Mouse (Mus musculus): ENCODE data around the gene Kiss1r. TPM values are rescaled to one million over a fixed set of nuclear protein-coding genes. Genes with fewer than 3 reads are reported as not detected.

The Kiss1r gene
- polyA plus RNA-seq, 1 experiment = 5.9 TPM

DNA sequence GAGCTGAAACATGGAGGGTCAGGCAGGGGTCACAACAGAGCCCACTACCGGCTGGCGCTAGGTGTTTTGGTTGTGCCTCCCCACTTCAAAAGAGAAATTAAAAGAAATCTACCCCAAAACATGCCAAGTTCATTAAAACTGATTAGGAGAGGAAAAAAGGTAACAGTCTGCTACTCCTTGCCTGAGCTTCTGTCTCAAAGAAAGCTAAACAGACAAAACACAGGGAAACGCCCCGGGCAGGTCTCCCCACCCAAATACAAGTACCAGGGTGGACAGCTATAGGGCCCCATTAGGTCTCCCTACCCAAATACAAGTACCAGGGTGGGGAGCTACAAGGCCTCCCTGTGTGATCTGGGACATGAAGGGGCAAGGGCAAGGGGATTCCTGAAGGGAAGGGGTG is 6.2 kb upstream of the Kiss1r start, which contains the start of gene Gm26602:
Gm26602 (plus strand) TSS at position 301 of the 400 bp plus-strand sequence.
- Histone ChIP-seq H3K4me1 (ENCODE audit: control insufficient read depth, insufficient read depth, insufficient read length, low read length) (peaks cover 11% of the 10 kb centered on the region), H3K36me3 (ENCODE audit: control insufficient read depth, insufficient read depth, low read length) (peaks cover 8% of the 10 kb centered on the region), H3K27ac (ENCODE audit: insufficient read depth, low read depth, low read length) (no peak within 1 kb of the TSS), H3K4me3 (ENCODE audit: low read depth, low read length) (no peak within 1 kb of the TSS), H3K27me3 (ENCODE audit: control insufficient read depth, insufficient read depth, low read length) (no peaks in the 10 kb centered on the region)
- TF ChIP-seq POLR2A (IDR thresholded peaks at IDR 0.05; ENCODE audit: low read depth, low read length) = no peak
- no peak for TF ChIP-seq CTCF (IDR thresholded peaks at IDR 0.05; ENCODE audit: extremely low read depth, insufficient read length, insufficient replicate concordance, low read depth, low read length)
- 98% methylated on average over 4 of the region's 4 CpGs for WGBS

GRCm38 (mm10) chr10:79912412-79912811 is 4.4 kb upstream of the Kiss1r start:
- 78% methylated on average over 20 of the region's 20 CpGs for WGBS
- Histone ChIP-seq H3K27ac (ENCODE audit: insufficient read depth, low read depth, low read length) (no peak overlapping the region), H3K4me1 (ENCODE audit: control insufficient read depth, insufficient read depth, insufficient read length, low read length) (peaks cover 17% of the 10 kb centered on the region), H3K27me3 (ENCODE audit: control insufficient read depth, insufficient read depth, low read length) (no peaks in the 10 kb centered on the region), H3K36me3 (ENCODE audit: control insufficient read depth, insufficient read depth, low read length) (peaks cover 6% of the 10 kb centered on the region; the same call in 1 of the 2 replicates), H3K4me3 (ENCODE audit: low read depth, low read length) (no peak overlapping the region)
- no peak for TF ChIP-seq POLR2A (IDR thresholded peaks at IDR 0.05; ENCODE audit: low read depth, low read length)
- TF ChIP-seq CTCF (IDR thresholded peaks at IDR 0.05; ENCODE audit: extremely low read depth, insufficient read length, insufficient replicate concordance, low read depth, low read length) = no peak

- TF ChIP-seq CTCF (IDR thresholded peaks at IDR 0.05; ENCODE audit: extremely low read depth, insufficient read length, insufficient replicate concordance, low read depth, low read length) (no peak), POLR2A (IDR thresholded peaks at IDR 0.05; ENCODE audit: low read depth, low read length) (no peak)
- H3K27me3 ChIP-seq (ENCODE audit: control insufficient read depth, insufficient read depth, low read length) = no peaks in the 10 kb centered on the region
- 0 out of 2 replicates have a peak overlapping the region, but pooled peaks have one; percentile 21 for H3K27ac ChIP-seq (ENCODE audit: insufficient read depth, low read depth, low read length)
- H3K4me3 ChIP-seq (ENCODE audit: low read depth, low read length) = no peak overlapping the region
- H3K36me3 ChIP-seq (ENCODE audit: control insufficient read depth, insufficient read depth, low read length) = peaks cover 6% of the 10 kb centered on the region; the same call in 1 of the 2 replicates
- WGBS = 67% methylated on average over 11 of the region's 11 CpGs
- peaks cover 20% of the 10 kb centered on the region for H3K4me1 ChIP-seq (ENCODE audit: control insufficient read depth, insufficient read depth, insufficient read length, low read length)
These were observed 2.4 kb upstream of the Kiss1r start for GRCm38 (mm10) chr10:79914131-79914947.

GRCm38 (mm10) chr10:79914948-79915596 is 1.7 kb upstream of the Kiss1r start:
- WGBS = 20% methylated on average over 7 of the region's 7 CpGs
- peaks cover 21% of the 10 kb centered on the region for H3K4me1 ChIP-seq (ENCODE audit: control insufficient read depth, insufficient read depth, insufficient read length, low read length)
- peaks cover 6% of the 10 kb centered on the region; the same call in 1 of the 2 replicates for H3K36me3 ChIP-seq (ENCODE audit: control insufficient read depth, insufficient read depth, low read length)
- H3K27ac ChIP-seq (ENCODE audit: insufficient read depth, low read depth, low read length) = 0 out of 2 replicates have a peak overlapping the region, but pooled peaks have one; percentile 34
- TF ChIP-seq CTCF (IDR thresholded peaks at IDR 0.05; ENCODE audit: extremely low read depth, insufficient read length, insufficient replicate concordance, low read depth, low read length) (no peak), POLR2A (IDR thresholded peaks at IDR 0.05; ENCODE audit: low read depth, low read length) (no peak)
- no peak overlapping the region for H3K4me3 ChIP-seq (ENCODE audit: low read depth, low read length)
- no peaks in the 10 kb centered on the region for H3K27me3 ChIP-seq (ENCODE audit: control insufficient read depth, insufficient read depth, low read length)

DNA sequence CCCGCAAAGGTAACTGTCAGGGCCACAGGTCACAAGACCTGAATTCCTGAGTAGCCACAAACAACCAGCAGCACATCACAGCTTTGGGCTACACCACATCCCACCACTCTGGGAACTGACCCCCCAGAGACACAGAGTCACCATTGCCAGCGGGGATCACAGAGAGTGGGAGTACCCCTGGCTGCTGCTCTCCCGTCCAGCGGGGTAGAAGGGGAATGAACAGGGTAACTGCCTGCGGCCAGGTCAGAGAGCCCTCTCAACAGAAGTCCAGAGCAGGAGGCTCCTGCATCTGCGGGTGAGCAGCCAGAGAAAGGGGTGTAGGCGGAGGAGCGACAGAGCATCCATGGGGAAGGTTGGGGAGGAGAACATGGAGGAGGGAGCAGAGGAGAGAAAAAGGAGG is 690 bp upstream of the Kiss1r start:
- H3K27me3 ChIP-seq (ENCODE audit: control insufficient read depth, insufficient read depth, low read length) = peaks cover 4% of the 10 kb centered on the region; the same call in 1 of the 2 replicates
- H3K36me3 ChIP-seq (ENCODE audit: control insufficient read depth, insufficient read depth, low read length) = 0 out of 2 replicates have a peak, but pooled peaks cover 2% of the 10 kb centered on the region
- 15% methylated on average over 8 of the region's 8 CpGs for WGBS
- no peak overlapping the region for H3K27ac ChIP-seq (ENCODE audit: insufficient read depth, low read depth, low read length)
- no peak for TF ChIP-seq CTCF (IDR thresholded peaks at IDR 0.05; ENCODE audit: extremely low read depth, insufficient read length, insufficient replicate concordance, low read depth, low read length)
- TF ChIP-seq POLR2A (IDR thresholded peaks at IDR 0.05; ENCODE audit: low read depth, low read length) = no peak
- peaks cover 24% of the 10 kb centered on the region for H3K4me1 ChIP-seq (ENCODE audit: control insufficient read depth, insufficient read depth, insufficient read length, low read length)
- peak overlapping the region; percentile 77 for H3K4me3 ChIP-seq (ENCODE audit: low read depth, low read length)

DNA sequence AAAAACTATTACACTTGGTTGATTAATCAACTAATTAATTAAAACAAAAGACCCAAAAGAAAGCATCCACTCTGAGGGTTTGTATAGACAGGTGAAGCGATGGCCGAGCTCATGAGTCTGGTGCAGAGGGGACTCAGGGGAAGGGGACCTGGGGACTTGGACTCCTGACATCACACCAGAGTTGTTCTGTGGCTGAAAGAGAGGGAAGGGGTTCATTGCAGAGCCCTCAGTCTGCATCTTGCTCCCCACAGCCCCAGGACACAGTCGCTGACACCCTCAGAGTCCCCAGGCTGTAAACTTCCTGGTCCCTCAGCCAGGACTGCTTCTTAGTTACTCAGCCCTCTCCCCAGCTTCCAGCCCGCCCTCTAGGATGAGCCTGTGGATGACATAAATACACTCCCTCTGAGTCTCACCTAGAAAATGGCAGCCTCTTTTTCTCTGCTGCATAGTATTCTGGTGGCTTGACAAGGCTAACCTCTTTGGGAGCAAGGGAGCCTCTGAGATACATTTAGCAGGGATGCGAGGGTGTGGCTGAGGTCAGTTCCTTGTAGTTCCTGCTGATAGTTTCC is 845 bp downstream of the Kiss1r start:
- TF ChIP-seq CTCF (IDR thresholded peaks at IDR 0.05; ENCODE audit: extremely low read depth, insufficient read length, insufficient replicate concordance, low read depth, low read length) (no peak), POLR2A (IDR thresholded peaks at IDR 0.05; ENCODE audit: low read depth, low read length) (no peak)
- WGBS = 79% methylated on average over 5 of the region's 5 CpGs
- Histone ChIP-seq H3K4me3 (ENCODE audit: low read depth, low read length) (no peak overlapping the region), H3K27ac (ENCODE audit: insufficient read depth, low read depth, low read length) (no peak overlapping the region; the same call in 1 of the 2 replicates), H3K27me3 (ENCODE audit: control insufficient read depth, insufficient read depth, low read length) (peaks cover 12% of the 10 kb centered on the region; the same call in 1 of the 2 replicates), H3K36me3 (ENCODE audit: control insufficient read depth, insufficient read depth, low read length) (no peaks in the 10 kb centered on the region), H3K4me1 (ENCODE audit: control insufficient read depth, insufficient read depth, insufficient read length, low read length) (peaks cover 30% of the 10 kb centered on the region)
